Mouse (Mus musculus) thymus, adult 2 months (tissue): ENCODE measurements around the gene Sec22a.

Source experiments
- CTCF ChIP-seq: fragments of 200-500 bp; IDR thresholded peaks from 2 replicates; pipeline ENCODE4 v1.5.1; 2012; ENCODE audit warnings: mild to moderate bottlenecking, control low read depth, low read length, moderate library complexity, borderline replicate concordance; ENCODE audit not compliant: control insufficient read depth, poor library complexity, insufficient read depth; ENCODE audit errors: extremely low read depth
- POLR2A ChIP-seq: fragments of 200-500 bp; IDR thresholded peaks from 2 replicates; pipeline ENCODE4 v1.6.1; 2012; ENCODE audit warnings: mild to moderate bottlenecking, low read length, control low read depth, moderate library complexity; ENCODE audit not compliant: control insufficient read depth, poor library complexity, insufficient read depth; ENCODE audit errors: extremely low read depth

DNA sequence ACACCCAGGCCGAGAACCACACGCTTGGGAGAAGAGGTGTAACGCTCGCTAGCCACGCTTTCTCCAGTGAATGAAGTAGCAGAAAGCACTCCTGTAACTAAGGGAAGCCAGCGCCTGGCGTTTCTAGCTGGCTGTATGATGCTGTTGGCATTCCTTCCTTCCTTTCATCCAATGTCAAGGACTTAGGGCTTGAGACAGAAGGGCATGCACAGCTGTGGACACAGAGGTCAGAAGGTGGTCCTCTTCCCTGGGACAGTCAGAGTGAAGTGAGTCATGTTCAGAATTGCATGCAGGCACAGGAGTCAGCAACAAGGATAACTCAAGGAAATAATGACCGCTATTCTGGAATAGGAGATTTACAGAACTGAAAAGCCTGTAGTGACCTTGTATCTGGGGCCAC lies 29.1 kb upstream of the Sec22a start:
- TF ChIP-seq CTCF = no peak
- TF ChIP-seq POLR2A = no peak
